Mouse (Mus musculus): ENCODE results near the gene Nutm1.
"Not testable (repeated sequence)": the region's sequence is repeated elsewhere in the genome, so short reads cannot be mapped to it uniquely, and the experiment has no call there.

Nutm1 gene

DNA sequence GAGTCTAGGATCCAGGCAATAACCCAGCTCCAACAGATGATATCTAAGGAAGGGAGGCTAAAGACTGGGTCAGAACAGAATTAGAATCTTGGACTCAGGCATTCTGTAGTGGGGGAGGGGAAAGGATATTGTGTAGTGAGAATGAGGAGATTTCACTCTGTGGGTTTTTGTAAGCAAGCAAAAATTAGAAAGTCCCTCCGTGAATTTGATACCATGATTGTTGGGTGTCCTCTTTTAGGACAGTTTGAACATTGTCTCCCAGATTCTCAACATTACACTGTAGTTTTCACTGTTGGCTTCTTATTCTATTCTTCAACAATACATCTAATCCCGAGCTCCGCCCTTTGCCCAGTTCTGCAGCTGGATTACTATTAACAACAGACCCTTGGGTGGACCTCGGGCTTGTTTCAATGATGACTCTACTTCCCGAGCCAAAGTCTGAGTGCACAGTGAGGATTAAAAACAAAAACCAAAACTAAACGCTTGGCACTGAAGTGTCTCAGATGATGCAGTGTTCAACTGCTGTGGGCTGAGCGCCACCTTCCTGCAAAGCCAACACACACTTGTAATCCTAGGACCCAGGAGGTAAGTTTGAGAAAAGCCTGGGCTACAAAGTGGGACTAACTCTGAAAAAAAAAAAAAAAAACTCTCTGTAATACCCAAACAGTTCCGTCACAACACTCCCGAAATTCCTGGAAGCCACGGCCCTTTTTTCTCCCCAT, at the start of gene Nutm1:
TSS of gene Nutm1 (minus strand) at position 51 of the 722 bp plus-strand sequence.
- no peak for DNase-seq

DNA sequence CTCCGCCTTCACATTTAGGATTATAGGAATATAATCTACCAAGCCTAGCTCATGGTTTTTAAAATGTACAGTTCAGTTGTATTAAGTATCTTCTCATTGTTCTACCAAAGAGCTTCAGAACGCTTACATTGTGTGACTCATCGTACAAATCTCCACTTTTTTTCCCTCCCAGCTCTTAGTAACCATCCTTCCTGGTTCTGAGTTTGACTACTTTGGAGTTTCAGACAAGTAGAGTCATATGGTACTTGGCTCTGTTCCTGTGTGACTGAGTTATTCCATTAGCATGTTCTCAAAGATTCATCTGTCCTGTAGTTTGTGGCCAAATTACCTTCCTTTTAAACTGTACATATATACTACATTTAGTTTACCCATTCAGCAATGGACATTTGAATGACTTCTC, 49.6 kb upstream of the Nutm1 start:
- no peak for DNase-seq

DNA sequence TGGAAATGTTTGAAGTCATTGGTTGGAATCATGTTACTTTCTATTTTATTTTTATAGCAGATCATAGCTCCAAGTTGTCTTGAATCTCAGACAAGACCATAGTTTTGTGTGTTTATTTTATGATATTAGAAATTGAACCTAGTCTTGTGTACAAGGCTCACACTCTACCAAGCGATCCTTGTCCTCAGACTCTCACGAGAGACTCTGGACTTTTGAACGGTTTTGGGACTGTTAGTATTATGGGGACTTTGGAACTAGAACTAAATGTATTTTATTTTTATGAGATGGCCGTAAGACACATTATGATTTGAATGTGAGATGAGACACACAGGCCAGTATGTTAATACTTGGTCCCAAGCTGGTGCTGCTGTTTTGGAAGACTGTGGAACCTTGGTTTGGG, 39.1 kb upstream of the Nutm1 start:
- DNase-seq: no peak

GRCm38 (mm10) chr2:112296211-112296610, 37.1 kb upstream of the Nutm1 start:
- DNase-seq: no peak

DNA sequence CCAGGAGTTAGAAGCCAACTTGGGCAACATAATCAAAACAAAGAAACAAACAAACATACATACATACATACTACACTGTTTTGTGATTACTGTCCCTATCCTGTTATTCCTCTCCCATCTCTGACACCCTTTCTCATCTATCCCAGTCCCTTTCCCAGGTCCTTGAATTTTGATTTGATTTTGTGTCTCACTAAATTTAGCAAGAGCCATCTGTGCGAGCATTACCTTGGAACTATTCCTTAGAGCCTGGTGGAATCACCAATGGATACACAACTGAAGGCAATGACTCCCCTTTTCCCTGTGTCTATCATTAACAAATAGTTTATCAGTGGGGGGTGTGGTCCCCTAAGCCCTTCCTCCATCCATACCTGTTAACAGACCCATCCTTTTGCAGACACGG, 33.7 kb upstream of the Nutm1 start:
- no peak for DNase-seq

- no peak for DNase-seq
These were observed 30.4 kb upstream of the Nutm1 start for GRCm38 (mm10) chr2:112289507-112289906.

GRCm38 (mm10) chr2:112287059-112287458, 28.0 kb upstream of the Nutm1 start:
- no peak for DNase-seq

DNA sequence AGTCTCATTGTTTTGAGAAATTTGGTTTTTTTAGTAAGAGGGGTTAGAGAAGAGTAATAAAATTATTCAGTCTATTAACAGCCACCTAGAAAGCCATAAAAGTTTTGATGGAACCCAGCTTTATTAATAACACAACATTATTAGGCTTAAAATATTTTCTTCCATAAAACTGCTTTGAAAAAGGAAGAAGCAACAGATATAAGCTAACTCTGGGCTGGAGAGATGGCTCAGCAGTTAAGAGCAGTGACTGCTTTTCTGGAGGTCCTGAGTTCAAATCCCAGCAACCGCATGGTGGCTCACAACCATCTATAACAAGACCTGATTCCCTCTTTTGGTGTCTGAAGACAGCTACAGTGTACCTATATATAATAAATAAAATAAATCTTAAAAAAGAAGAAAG, 27.0 kb upstream of the Nutm1 start:
- DNase-seq: not testable (repeated sequence)

DNA sequence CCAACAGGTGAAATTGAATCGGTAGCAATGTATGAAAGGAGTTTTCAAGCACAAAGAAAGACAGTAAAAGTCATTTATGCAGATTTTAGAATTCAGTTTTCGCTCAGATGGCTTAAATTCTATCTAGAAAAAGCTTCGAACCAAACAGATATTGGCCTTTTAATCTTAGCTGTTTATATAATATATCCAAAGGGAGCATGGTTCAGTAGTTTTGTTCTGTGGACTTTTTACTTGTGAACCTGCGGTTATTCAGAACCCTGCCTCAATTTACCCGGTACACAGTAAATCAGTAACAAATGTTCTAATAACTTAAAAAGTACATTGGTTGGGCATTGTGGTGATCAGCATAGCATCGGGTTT, 25.9 kb upstream of the Nutm1 start:
- DNase-seq: no peak

DNA sequence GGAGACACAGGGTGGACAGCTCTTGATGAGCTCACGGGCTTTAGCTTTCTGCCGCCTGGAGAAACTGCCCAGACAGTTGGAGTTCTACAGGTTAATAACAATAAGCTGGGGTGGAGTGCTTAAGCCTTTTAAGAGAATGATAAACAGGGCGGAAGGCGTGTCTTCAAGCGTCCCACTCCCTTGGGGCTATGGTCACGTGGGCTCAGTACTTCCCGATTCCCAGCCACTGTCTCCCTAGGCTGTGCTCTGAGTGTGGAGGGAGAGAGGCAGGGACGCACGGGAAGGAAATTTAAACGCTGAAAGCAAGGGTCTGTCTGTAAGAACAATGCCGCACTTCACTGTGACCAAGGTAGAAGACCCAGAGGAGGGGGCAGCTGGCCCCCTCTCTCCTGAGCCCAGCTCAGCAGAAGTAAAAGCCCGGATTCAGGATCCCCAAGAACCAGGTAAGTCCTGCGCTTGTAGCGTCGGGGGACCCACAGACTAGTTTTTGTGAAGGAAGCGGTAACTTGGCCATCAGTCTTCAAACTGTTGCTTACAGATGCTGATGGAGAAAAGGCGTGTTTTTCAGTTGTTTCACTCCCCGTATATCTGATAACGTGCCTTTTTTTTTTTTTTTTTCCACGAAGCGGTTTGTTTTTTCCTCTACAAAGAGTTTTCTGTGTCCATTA, 25.4 kb upstream of the Nutm1 start:
- DNase-seq: peak; percentile 85

GRCm38 (mm10) chr2:112282846-112283245, 23.8 kb upstream of the Nutm1 start:
- DNase-seq: no peak

DNA sequence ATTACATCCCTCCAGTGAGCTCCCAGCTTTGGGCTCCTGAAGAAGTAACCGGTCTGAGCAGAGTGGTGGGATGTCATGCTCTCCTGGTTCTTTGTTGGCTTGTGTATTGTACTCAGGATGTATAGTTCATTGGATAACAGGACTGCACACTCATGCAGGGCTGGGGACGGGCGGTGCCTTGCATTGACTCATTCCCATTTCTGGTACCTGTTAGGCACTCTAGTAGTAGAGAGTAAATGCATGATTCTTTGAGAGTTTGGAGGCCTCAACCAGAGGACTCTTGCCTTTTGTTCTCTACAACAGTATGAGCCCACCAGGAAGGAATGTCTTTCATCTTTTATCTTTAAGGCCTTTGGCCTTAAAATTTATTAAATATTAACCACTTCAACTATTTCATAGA, 17.8 kb upstream of the Nutm1 start:
- no peak for DNase-seq

DNA sequence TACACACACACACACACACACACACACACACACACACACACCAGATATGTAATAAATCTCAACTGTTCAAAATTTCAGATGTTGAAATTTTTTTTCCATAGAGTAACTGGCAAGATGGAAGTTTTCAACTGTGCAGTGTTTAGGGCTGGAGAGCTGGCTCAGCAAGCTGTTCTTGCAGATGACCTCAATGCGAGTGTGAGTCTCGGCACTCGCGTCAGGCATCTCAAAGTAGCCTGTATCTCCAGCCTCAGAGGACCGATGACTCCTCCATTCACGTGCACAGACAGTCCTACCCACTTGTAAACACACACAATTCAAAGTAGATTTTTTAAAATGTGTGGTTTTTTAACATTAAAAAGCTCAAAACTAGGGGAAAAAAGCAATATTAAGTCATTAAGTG, 14.4 kb upstream of the Nutm1 start:
- DNase-seq: no peak

- no peak for DNase-seq
These were observed 13.8 kb upstream of the Nutm1 start for GRCm38 (mm10) chr2:112272909-112273308.

GRCm38 (mm10) chr2:112270011-112270410, 10.9 kb upstream of the Nutm1 start:
- no peak for DNase-seq

- no peak for DNase-seq
These were observed 8.6 kb upstream of the Nutm1 start for GRCm38 (mm10) chr2:112267547-112268269.

- peak; percentile 25 for DNase-seq
These were observed 7.7 kb upstream of the Nutm1 start for GRCm38 (mm10) chr2:112266780-112267179.

- DNase-seq: peak; percentile 59
These were observed 7.1 kb upstream of the Nutm1 start, which contains the start of gene Gm21985 for GRCm38 (mm10) chr2:112266242-112266592. Gene Gm21985, plus strand, starts transcription at chr2:112266314.

DNA sequence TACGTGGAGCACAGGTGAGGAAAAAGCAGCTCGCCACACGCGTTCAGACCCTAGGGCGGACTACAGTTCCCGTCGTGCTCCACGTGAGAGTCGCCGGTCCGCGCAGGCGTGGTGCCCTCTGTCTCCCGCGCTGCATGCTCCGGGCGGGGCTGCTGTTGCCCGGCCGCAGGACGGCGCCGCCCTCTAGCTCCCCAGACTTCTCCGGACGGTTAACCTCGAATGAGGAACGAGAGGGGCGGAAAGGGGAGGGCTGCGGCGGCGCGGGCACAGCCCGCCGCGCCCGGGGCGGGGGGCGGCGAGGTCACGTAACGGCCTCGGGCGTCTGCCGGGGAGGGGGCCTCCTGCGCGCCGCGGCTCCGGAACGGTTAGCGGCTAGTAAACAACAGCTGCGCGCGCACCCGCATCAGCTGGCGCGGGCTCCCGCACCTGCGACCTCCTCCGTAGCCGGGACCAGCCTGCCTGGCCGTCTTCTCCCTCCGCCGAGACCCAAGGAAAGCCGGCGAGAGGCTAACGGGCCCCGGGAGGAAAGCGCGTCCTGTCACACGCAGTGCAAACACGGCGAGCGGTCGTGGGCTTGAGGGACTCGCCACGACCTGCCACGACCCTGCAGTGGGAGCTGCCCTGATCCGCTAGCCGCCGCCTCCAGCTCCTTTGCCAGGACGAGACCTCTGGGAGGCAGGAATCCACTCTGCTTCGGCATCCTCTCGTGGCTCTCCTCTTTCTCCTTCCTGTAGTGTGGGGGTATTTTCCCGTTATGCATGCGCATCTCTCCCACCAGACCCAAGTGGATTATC, 6.6 kb upstream of the Nutm1 start, which contains the start of gene Slc12a6:
TSS of gene Slc12a6 (plus strand) at position 378 of the 794 bp plus-strand sequence.
- peak; percentile 94 for DNase-seq

GRCm38 (mm10) chr2:112264364-112264763, 5.3 kb upstream of the Nutm1 start:
- no peak for DNase-seq

DNA sequence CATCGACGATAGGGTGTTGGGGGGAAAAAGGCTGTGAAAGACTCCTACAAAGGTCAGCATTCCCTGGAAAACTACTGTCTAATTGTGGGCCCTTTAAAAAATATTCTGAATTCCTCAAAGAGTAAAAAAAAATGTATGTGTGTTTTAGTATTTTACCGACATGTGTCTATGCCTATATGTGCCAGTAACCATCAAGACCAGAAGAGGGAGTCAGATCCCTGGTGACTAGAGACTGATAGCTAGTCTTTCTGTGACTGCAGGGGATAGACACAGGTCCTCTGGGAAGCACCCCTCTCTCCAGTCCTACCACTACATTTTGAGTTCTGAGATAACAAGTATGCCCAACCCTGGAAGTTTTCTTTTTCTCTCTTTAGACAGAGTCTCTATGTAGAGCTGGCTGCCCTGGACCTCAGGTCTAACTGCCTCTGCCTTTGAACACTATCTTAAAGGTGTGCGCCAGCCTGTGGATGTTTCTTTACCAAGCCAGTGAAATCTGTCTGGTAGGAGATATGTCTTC, 3.7 kb upstream of the Nutm1 start:
- no peak for DNase-seq

DNA sequence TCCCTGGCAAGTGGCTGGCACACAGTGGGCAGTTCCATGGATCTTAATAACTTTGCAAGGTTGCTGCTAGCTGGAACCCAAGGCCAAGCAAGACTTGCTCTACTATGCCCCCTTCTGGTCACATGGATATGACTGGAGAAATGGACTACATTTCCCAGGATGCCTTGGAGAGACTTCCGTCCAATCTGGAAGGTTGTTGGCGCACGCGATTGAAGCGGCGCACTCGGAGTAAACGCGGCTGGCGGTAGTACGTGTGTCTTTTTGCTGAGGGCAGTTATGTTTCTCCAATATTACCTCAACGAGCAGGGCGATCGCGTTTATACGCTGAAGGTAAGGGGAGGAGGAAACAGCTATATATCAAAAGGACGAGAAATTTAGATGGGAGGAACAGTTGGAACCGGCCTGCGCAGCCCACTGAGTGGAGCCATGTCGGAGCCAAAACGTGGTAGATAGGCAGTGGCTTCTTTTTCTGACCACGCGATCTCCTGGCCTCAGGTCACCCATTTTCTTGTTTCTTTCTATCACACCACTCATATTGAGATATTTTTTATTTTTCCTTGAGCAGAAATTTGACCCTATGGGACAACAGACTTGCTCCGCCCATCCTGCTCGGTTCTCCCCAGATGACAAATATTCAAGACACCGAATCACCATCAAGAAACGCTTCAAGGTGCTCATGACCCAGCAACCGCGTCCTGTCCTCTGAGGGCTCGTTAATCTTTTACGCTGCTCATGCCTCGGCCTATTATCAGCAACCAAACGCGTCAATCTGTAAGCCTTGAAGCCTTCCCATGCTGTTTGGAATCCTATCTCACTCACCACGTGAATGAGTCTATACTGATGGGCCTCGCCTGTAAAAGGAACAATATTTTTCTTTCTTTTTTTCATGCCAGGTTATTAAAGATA, 2.9 kb upstream of the Nutm1 start, which contains the start of gene Nop10:
TSS of gene Nop10 (plus strand) at position 179 of the 906 bp plus-strand sequence.
- DNase-seq: peak; percentile 94
